In the genomic region with DNA sequence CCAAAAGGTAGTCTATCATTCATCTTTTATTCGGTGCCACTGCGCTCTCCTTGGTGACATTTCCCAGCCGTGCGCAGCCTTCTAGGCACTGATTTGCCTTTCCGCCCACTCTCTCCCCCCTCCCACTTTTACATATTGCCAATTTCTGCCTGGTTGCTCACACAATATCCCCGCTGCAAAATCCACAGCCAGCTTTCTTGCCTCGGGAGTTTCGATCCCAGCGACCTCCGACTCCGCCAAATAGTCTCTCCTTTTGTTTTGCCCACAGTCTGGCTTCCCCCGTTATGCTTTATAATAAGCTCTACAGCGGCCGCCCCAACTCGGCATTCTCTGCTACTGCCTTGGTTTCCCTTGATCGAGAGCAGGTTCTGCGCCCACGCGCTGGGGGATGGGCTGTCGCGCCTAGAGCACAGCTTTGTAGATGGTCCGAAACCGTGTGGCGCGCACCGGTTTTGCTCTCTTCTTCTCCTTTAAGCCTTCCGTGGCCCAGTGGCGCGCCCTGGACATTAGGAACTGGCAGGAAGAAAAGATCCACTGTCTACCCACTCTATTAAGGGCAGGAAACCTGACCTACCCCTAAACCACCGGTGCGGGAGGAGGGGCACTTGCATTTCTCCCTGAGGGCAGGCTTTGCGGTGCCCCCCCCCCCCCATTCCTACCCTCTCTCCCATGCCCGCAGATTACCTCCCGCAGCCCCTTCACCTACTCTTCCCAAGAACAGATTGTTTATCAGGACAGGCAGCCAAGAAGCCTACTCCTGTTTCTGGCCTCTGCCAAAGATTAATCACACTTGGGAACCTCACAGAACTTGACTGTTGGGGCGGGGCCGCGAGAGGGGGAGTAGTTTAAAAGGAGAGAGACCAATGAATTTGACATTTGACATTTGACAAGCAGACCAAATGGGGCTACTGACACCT, we compare ENCODE assay signal across 1 mouse cellular context.
TF ChIP-seq lines count a peak whose summit lies in the region.

No protein-coding gene starts in this region.

TF ChIP-seq in MEL, 35 proteins besides CTCF, POLR2A, EP300 and RAD21 (continued from another document):
- TF ChIP-seq ZNF384 (IDR thresholded peaks at IDR 0.05; ENCODE audit: low read depth, low read length) (no peak), GATA1 (IDR thresholded peaks at IDR 0.05; ENCODE audit: low read depth, low read length) (peak; percentile 49; the same call in 1 of the 2 replicates), MXI1 (IDR thresholded peaks at IDR 0.05; ENCODE audit: low read depth, low read length) (no peak), SMC3 (IDR thresholded peaks at IDR 0.05; ENCODE audit: low read depth, low read length) (no peak; the same call in 1 of the 2 replicates), SIN3A (IDR thresholded peaks at IDR 0.05; ENCODE audit: low read length) (no peak; the same call in none of the 2 replicates), MAFK (IDR thresholded peaks at IDR 0.05; ENCODE audit: borderline replicate concordance, low read depth, low read length) (no peak), POLR2AphosphoS5 (IDR thresholded peaks at IDR 0.05; ENCODE audit: borderline replicate concordance, low read depth, low read length) (no peak), ZC3H11A (IDR thresholded peaks at IDR 0.05; ENCODE audit: low read depth, low read length) (no peak), E2F4 (IDR thresholded peaks at IDR 0.05; ENCODE audit: borderline replicate concordance, low read depth, low read length) (no peak), USF1 (IDR thresholded peaks at IDR 0.05; ENCODE audit: low read depth, low read length) (no peak), GABPA (IDR thresholded peaks at IDR 0.05; ENCODE audit: low read depth, low read length) (no peak), ELF1 (IDR thresholded peaks at IDR 0.05; ENCODE audit: low read depth, low read length) (no peak), MAX (IDR thresholded peaks at IDR 0.05; ENCODE audit: low read length) (no peak), KAT2A (conservative IDR thresholded peaks at IDR 0.05; ENCODE audit: low read depth, low read length) (no peak), CHD1 (IDR thresholded peaks at IDR 0.05; ENCODE audit: low read depth, low read length) (no peak), TCF12 (IDR thresholded peaks at IDR 0.05; ENCODE audit: low read depth, low read length) (peak; percentile 66; the same call in 1 of the 2 replicates), ETS1 (IDR thresholded peaks at IDR 0.05; ENCODE audit: low read depth, low read length) (peak; percentile 69), USF2 (IDR thresholded peaks at IDR 0.05; ENCODE audit: borderline replicate concordance in 1 of 2, insufficient read depth in 1 of 2, low read depth in 1 of 2, low read length in 2 of 2) (no peak), BHLHE40 (IDR thresholded peaks at IDR 0.05; ENCODE audit: borderline replicate concordance, low read depth, low read length) (no peak; the same call in 1 of the 2 replicates), ZMIZ1 (IDR thresholded peaks at IDR 0.05; ENCODE audit: low read depth, low read length) (peak; percentile 87), TBP (IDR thresholded peaks at IDR 0.05; ENCODE audit: low read depth, low read length) (peak; percentile 91), MAZ (IDR thresholded peaks at IDR 0.05; ENCODE audit: low read depth, low read length) (peak; percentile 79; the same call in 1 of the 2 replicates), MEF2A (IDR thresholded peaks at IDR 0.05; ENCODE audit: extremely low read depth, insufficient replicate concordance, low read depth, low read length, poor library complexity, severe bottlenecking) (no peak)
TF ChIP-seq in MEL: peak in this region for 10.
